Mouse (Mus musculus): ENCODE data around the gene Mllt3.
"Not testable (repeated sequence)": the region's sequence is repeated elsewhere in the genome, so short reads cannot be mapped to it uniquely, and the experiment has no call there.

The Mllt3 gene

DNA sequence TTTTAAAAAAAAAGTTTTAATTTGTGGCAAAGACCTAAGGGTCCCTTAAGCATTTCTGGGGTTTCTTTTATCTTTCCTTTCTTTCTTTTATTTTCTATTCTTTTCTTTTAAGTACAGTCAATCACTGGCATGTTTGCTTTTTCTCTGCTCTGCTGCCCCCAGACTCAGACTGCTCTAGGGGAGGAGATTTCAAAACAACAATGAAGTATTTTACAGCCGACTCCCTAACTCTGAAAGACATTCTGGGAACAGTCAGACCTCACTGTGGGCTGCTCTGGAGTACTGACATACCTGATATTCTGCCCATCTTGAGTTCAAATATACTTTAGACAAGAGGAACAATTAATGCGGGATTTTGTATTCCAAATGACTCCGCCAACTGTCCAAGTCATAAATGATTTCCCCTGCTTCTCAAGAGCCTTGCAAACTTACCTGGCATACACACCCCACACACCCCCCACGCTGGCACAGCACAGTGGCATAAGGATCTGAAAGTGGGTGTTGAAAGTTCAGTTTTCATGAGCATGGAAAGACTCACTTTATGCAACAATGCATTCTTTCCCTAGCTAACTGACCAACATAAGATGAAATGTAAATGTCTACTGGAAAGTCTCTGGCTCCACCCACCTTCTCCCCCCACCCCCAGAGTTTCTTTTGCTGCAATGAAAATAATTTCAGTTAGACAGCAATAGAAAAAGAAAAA is 21.1 kb downstream of the Mllt3 start:
- DNase-seq (ENCODE audit: low spot score), result no peak

GRCm38 (mm10) chr4:88010441-88010840 is 22.7 kb downstream of the Mllt3 start:
- DNase-seq (ENCODE audit: low spot score), result no peak

DNA sequence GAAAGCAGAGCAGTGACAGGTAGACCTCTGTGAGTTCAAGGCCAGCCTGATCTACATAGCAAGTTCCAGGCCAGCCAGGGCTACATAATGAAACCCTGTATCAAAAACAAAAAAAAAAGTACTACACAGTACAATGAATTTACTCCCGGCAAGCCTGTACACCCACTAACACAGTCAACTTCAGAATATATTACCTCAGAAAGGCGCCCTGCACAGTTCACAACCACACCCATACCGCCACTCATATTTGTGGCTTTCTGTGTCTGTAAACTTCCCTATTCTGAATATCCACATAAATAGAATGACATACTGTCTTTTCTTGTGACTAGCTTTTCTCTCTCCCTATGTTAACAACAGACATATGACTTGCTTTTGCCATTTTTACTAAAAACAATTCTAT is 27.4 kb downstream of the Mllt3 start:
- DNase-seq (ENCODE audit: low spot score), result no peak

- no peak for DNase-seq (ENCODE audit: low spot score)
Observed at GRCm38 (mm10) chr4:88003159-88003948, 29.8 kb downstream of the Mllt3 start.

GRCm38 (mm10) chr4:87991710-87992109 is 41.5 kb downstream of the Mllt3 start:
- no peak for DNase-seq (ENCODE audit: low spot score)

DNA sequence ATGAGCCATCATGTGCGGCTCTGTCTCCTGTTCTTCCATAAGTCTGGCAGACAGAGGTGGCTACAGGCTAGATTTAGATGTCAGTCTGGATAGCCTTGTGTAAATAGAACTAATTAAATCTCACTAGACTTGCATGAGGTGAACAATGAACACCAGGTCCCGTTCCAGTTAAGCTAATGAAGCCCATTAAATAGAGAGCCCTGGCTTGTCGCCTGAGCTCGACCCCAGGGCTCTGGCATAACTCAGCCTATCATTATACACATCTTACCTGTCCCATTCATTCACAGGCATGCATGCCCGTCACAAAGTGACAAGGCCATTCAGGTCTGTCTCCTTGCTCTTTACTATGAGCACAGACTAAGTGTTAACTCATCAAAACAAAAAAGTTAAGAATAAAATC is 42.2 kb downstream of the Mllt3 start:
- DNase-seq (ENCODE audit: low spot score), result peak; percentile 30

DNA sequence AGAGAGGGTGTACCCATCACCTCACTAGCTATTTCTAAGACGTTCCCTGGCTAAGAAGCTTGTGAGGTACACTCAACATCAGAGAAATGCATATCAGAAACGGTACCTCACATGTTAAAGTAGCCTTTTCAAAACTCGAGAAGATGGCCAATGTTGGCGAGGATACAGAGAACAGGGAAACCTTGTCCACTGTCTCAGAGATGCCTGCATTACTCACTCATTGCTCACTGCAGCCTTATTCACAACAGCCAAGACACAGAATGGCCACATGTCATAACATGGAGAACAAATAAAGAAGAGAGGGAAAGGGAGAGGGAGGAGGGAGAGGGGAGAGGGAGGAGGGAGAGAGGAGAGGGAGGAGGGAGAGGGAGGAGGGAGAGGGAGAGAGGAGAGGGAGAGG is 47.9 kb downstream of the Mllt3 start:
- DNase-seq (ENCODE audit: low spot score), result no peak

- peak; percentile 14 for DNase-seq (ENCODE audit: low spot score)
Observed at GRCm38 (mm10) chr4:87984589-87984988, 48.6 kb downstream of the Mllt3 start.

DNA sequence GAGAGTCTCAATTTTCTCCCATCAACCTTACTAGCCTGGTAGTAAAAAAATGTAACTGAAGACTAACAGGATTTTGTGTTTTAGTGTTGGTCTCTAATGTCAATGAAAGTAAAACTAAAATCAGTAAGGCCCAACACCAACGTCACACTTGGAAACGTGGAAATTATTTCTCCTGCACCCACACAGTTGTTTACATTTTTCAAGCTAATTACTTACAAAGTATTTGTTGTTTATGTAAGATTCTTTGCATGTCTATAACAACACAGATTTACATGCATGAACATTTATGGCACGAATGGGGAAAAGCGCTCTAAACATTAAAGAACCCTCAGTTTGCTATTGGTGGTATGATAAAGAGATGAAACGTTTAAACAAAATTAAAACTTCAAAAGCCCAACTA is 49.1 kb downstream of the Mllt3 start:
- DNase-seq (ENCODE audit: low spot score), result no peak

DNA sequence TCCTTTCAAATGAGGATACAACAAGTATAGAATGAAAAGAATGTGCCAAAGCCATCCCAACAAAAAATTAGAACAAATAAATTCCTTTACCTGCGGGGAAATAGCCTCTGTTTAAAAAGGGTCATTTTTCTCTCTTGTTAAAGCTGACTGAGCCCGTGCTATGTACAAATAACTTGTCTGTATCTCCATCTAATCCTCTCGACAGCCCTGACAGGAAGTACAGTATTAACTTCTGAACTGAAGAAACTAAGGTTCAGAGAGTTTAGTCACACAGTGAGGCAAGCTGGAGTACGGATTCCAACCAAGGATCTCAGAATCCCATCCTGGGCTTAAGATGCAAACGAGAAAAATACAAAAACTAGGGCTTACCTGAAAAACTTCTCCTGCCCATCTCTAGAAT is 50.6 kb downstream of the Mllt3 start:
- no peak for DNase-seq (ENCODE audit: low spot score)

- no peak for DNase-seq (ENCODE audit: low spot score)
Observed at GRCm38 (mm10) chr4:87977820-87978448, 55.2 kb downstream of the Mllt3 start.

DNA sequence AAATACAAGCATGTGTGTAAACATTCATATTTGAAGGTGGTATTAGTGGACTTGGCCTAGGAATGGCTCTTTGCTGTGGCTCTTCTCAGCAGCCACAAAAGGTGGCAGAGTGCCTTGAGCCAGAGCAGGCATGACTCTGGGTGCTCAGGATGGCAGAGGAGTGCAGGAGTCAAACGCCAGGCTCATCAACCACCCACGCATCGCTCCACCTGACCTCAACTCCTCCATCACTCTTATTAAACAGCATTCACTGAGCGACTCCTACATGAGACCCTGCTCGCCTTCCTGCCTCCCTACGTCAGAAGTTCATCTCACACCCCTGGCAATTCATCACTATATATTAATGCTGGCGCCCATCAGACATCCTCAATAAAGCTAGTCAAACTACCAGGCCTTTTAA is 67.3 kb downstream of the Mllt3 start:
- DNase-seq (ENCODE audit: low spot score), result no peak

DNA sequence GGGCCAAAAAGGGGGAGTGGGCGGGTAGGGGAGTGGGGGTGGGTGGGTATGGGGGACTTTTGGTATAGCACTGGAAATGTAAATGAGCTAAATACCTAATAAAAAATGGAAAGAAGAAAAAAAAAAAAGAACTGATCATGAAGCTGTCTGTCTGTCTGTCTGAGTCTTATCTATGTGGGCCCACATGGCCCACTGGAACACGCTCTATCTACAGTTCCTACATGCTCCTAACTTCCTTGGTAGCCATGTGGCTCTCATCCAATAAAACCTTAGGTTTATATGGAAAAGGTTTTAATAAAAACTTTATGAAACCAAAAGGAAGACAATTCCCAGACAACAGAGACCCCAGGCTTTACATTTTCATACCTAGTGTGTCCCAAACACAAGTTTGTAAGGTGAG is 68.3 kb downstream of the Mllt3 start:
- not testable (repeated sequence) for DNase-seq (ENCODE audit: low spot score)

- no peak for DNase-seq (ENCODE audit: low spot score)
Observed at GRCm38 (mm10) chr4:87963773-87964076, 69.4 kb downstream of the Mllt3 start.

- DNase-seq (ENCODE audit: low spot score), result no peak
Observed at GRCm38 (mm10) chr4:87963055-87963772, 70.0 kb downstream of the Mllt3 start.

DNA sequence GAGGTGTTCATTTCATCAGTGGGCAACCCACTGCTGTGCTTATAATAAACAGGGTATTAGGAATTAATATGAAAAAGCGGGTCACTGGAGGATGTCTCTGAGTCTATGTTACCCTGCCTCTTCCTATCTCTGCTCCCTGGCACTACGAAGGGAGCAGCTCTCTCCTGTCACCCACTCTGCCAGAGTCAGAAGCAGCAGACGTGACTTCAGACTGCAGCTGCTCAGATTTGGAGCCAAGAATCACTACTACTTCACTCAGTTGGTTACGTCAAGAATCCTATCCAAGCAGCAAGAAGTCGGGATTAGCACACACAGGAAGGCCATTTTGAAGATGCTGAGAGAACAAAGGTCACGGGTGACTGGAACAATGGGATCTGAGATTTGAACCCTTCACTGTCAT is 71.3 kb downstream of the Mllt3 start:
- no peak for DNase-seq (ENCODE audit: low spot score)

GRCm38 (mm10) chr4:87957852-87958251 is 75.3 kb downstream of the Mllt3 start:
- no peak for DNase-seq (ENCODE audit: low spot score)

DNA sequence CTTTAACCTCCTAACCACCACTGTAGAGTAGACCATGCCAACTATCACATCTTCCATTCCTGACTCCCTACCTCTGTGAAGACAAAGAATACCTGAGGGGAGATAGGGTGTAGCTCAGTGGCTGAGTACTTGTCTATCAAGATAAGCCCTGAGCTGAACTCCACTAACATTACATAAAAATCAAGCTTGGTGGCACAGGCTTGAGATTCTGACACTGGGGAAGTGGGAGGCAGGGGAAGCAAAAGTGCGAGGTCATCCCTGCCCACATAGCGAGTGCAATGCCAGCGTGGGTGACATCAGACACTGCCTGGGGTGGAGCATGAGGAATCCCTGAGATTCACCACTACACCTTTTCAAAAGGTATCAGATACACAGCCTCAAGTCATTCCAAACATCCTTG is 76.0 kb downstream of the Mllt3 start:
- DNase-seq (ENCODE audit: low spot score), result no peak

- DNase-seq (ENCODE audit: low spot score), result no peak
Observed at GRCm38 (mm10) chr4:87955132-87955531, 78.0 kb downstream of the Mllt3 start.

DNA sequence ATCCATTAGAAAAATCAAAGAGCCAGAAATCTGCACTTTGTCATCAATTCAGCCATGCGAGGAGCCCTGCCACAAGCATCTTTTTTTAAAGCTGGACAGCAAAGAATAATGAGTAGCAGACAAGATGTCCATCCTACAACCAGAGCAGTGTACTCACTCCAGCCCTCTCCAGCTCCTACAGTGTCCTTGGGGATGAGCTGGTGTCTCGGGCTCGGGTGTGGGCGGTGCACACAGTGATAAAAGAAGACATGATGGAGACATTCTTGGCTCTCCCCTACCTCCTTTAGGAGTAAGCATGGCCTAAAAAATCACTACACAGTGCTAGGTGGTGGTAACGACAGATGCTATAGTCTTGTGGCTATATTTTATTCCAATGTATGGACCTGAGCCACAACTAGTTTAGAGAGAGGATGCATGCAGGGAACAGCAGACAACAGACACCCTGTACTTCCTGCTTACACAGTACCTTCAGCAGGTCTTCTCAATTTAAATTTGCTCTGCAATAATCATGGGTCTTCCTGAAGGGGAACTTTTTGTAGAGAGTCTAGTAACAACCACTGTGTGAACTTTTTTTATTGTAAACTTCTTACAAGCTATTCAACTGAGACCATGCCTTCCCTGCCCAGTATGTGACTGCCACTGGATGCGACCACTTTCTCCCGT is 78.6 kb downstream of the Mllt3 start:
- DNase-seq (ENCODE audit: low spot score), result peak; percentile 51

DNA sequence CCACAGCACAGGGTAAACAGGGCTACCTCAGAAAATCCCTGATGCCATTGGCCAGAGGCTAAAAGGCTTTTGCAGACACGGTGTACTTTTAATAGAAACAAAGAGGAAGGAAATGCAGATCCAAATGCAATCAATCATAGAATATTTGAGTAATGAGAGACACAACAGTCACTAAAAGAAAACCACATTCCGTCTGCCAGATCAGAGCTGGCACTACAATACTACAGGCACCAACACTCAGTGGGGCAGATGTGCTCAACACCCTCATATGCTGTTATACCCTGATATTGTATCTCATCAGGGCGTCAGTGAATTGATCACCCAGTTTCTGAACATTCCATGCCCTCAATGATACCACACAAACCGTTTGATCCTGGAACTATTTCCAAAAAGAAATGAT is 79.4 kb downstream of the Mllt3 start:
- no peak for DNase-seq (ENCODE audit: low spot score)

DNA sequence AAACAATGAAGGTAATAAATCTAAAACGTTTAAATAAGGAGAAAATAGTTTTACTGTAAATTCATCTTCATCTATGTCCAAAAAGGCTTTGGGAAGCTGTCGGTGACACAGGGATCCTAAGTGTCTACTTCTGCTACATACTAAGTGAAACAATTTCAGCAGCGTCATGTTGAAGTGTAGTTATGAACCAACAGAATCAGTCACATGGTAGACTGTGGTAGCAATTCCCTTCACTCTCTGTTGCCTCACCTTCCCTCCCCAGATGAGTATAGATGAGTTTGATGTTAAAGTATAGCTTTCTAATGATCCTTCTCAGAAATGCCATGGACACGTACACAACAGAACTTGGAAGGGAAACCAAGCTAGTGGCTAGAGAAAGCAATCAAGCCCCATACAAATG is 79.9 kb downstream of the Mllt3 start:
- DNase-seq (ENCODE audit: low spot score), result no peak

All from MN1 (cell line).